Mouse (Mus musculus): ENCODE measurements around the gene Pcsk7. TPM values are rescaled to one million over a fixed set of nuclear protein-coding genes. Genes with fewer than 3 reads are reported as not detected.

Gene Pcsk7
- polyA plus RNA-seq, 1 experiment from 2014 or later = 24.5 TPM

GRCm38 (mm10) chr9:45954294-45955106 lies 48.2 kb downstream of the Pcsk7 start:
- Histone ChIP-seq H3K27me3 (no peaks in the 10 kb centered on the region), H3K36me3 (peaks cover 26% of the 10 kb centered on the region), H3K27ac (peak overlapping the region; percentile 92), H3K4me2 (peak overlapping the region; percentile 77), H3K9me3 (no peaks in the 10 kb centered on the region), H3K4me3 (peak overlapping the region; percentile 87), H3K9ac (peak overlapping the region; percentile 94), H3K4me1 (peaks cover 34% of the 10 kb centered on the region)
- peak; percentile 20; the same call in 1 of the 2 replicates for ATAC-seq (ENCODE audit: insufficient number of reproducible peaks, low FRiP score, low TSS enrichment, low read depth)
- WGBS = under 1% methylated on average over 63 of the region's 63 CpGs

GRCm38 (mm10) chr9:45955107-45955963 lies 49.0 kb downstream of the Pcsk7 start, which contains the start of gene Sidt2:
Gene Sidt2, minus strand, starts transcription at chr9:45955258.
- under 1% methylated on average over 48 of the region's 48 CpGs for WGBS
- H3K9ac ChIP-seq = peak within 1 kb of the TSS; percentile 94
- H3K4me2 ChIP-seq = peak within 1 kb of the TSS; percentile 77
- ATAC-seq (ENCODE audit: insufficient number of reproducible peaks, low FRiP score, low TSS enrichment, low read depth) = peak; percentile 91
- peaks cover 34% of the 10 kb centered on the region for H3K4me1 ChIP-seq
- peak within 1 kb of the TSS; percentile 92 for H3K27ac ChIP-seq
- H3K36me3 ChIP-seq = peaks cover 18% of the 10 kb centered on the region
- H3K27me3 ChIP-seq = no peaks in the 10 kb centered on the region
- H3K4me3 ChIP-seq = peak within 1 kb of the TSS; percentile 87
- no peaks in the 10 kb centered on the region for H3K9me3 ChIP-seq

- H3K27me3 ChIP-seq = no peaks in the 10 kb centered on the region
- peak overlapping the region; percentile 68 for H3K27ac ChIP-seq
- no peaks in the 10 kb centered on the region for H3K9me3 ChIP-seq
- H3K4me2 ChIP-seq = no peak overlapping the region
- peaks cover 22% of the 10 kb centered on the region for H3K36me3 ChIP-seq
- WGBS = 60% methylated on average over 7 of the region's 7 CpGs
- no peak overlapping the region for H3K9ac ChIP-seq
- no peak for ATAC-seq (ENCODE audit: insufficient number of reproducible peaks, low FRiP score, low TSS enrichment, low read depth)
- H3K4me3 ChIP-seq = no peak overlapping the region
- H3K4me1 ChIP-seq = peaks cover 29% of the 10 kb centered on the region
Observed at GRCm38 (mm10) chr9:45958023-45958670, 51.9 kb downstream of the Pcsk7 start.

GRCm38 (mm10) chr9:45958851-45959250 lies 52.6 kb downstream of the Pcsk7 start:
- Histone ChIP-seq H3K27me3 (no peaks in the 10 kb centered on the region), H3K36me3 (peaks cover 30% of the 10 kb centered on the region), H3K9me3 (no peaks in the 10 kb centered on the region), H3K4me3 (no peak overlapping the region), H3K4me2 (no peak overlapping the region), H3K9ac (no peak overlapping the region), H3K27ac (peak overlapping the region; percentile 68), H3K4me1 (peaks cover 22% of the 10 kb centered on the region)
- 52% methylated on average over 4 of the region's 4 CpGs for WGBS
- ATAC-seq (ENCODE audit: insufficient number of reproducible peaks, low FRiP score, low TSS enrichment, low read depth) = no peak

GRCm38 (mm10) chr9:45959661-45960060 lies 53.4 kb downstream of the Pcsk7 start:
- WGBS = 82% methylated on average over 7 of the region's 7 CpGs
- peaks cover 16% of the 10 kb centered on the region for H3K4me1 ChIP-seq
- H3K4me3 ChIP-seq = no peak overlapping the region
- no peak overlapping the region for H3K9ac ChIP-seq
- 0 out of 2 replicates have a peak overlapping the region, but pooled peaks have one; percentile 0 for H3K27ac ChIP-seq
- H3K36me3 ChIP-seq = peaks cover 37% of the 10 kb centered on the region
- no peak overlapping the region for H3K4me2 ChIP-seq
- H3K27me3 ChIP-seq = no peaks in the 10 kb centered on the region
- H3K9me3 ChIP-seq = no peaks in the 10 kb centered on the region
- ATAC-seq (ENCODE audit: insufficient number of reproducible peaks, low FRiP score, low TSS enrichment, low read depth) = no peak

- Histone ChIP-seq H3K27ac (peak overlapping the region; percentile 35; the same call in 1 of the 2 replicates), H3K36me3 (peaks cover 52% of the 10 kb centered on the region)
Observed at GRCm38 (mm10) chr9:45961855-45962254, 55.6 kb downstream of the Pcsk7 start.

GRCm38 (mm10) chr9:45963577-45963976 lies 57.3 kb downstream of the Pcsk7 start:
- no peak for ATAC-seq (ENCODE audit: insufficient number of reproducible peaks, low FRiP score, low TSS enrichment, low read depth)
- H3K4me1 ChIP-seq = peaks cover 2% of the 10 kb centered on the region; the same call in 1 of the 2 replicates
- 92% methylated on average over 6 of the region's 6 CpGs for WGBS

More at GRCm38 (mm10) chr9:45961855-45962254, 55.6 kb downstream of the Pcsk7 start:
- peaks cover 5% of the 10 kb centered on the region; the same call in 1 of the 2 replicates for H3K4me1 ChIP-seq
- no peak overlapping the region for H3K9ac ChIP-seq
- H3K4me2 ChIP-seq = no peak overlapping the region
- no peak overlapping the region for H3K4me3 ChIP-seq
- no peak for ATAC-seq (ENCODE audit: insufficient number of reproducible peaks, low FRiP score, low TSS enrichment, low read depth)
- WGBS = 79% methylated on average over 2 of the region's 2 CpGs
- H3K9me3 ChIP-seq = no peaks in the 10 kb centered on the region
- H3K27me3 ChIP-seq = no peaks in the 10 kb centered on the region

GRCm38 (mm10) chr9:45976884-45977283 lies 70.6 kb downstream of the Pcsk7 start:
- no peak overlapping the region for H3K9ac ChIP-seq
- peaks cover 10% of the 10 kb centered on the region for H3K4me1 ChIP-seq
- H3K9me3 ChIP-seq = no peaks in the 10 kb centered on the region
- no peaks in the 10 kb centered on the region for H3K27me3 ChIP-seq
- no peak for ATAC-seq (ENCODE audit: insufficient number of reproducible peaks, low FRiP score, low TSS enrichment, low read depth)
- no peak overlapping the region for H3K4me2 ChIP-seq
- 75% methylated on average over 2 of the region's 2 CpGs for WGBS
- H3K4me3 ChIP-seq = no peak overlapping the region
- H3K27ac ChIP-seq = no peak overlapping the region
- peaks cover 35% of the 10 kb centered on the region for H3K36me3 ChIP-seq

More at GRCm38 (mm10) chr9:45963577-45963976, 57.3 kb downstream of the Pcsk7 start:
- Histone ChIP-seq H3K4me3 (no peak overlapping the region), H3K9ac (no peak overlapping the region), H3K27me3 (no peaks in the 10 kb centered on the region), H3K9me3 (no peaks in the 10 kb centered on the region), H3K36me3 (peaks cover 64% of the 10 kb centered on the region), H3K4me2 (no peak overlapping the region), H3K27ac (no peak overlapping the region)

Small RNA genes within 50 kb of the gene (microRNA-seq; reads per million reads assigned to microRNA genes)
- not detected for gene Mir7087

Other genes with a start within 250 kb of the Pcsk7 start
- gene Cep164, start 77.8 kb upstream of the Pcsk7 start, polyA plus RNA-seq (2015; fragmentation: Nextera tagmentation; extraction: Ambion mirVana) = 28.8 and 30.3 TPM in 2 replicates
- gene Bace1, start 67.9 kb upstream of the Pcsk7 start, polyA plus RNA-seq (2015; fragmentation: Nextera tagmentation; extraction: Ambion mirVana) = 37.2 and 41.8 TPM in 2 replicates
- gene Rnf214, start 414 bp downstream of the Pcsk7 start, polyA plus RNA-seq (2015; fragmentation: Nextera tagmentation; extraction: Ambion mirVana) = 44.2 and 49.4 TPM in 2 replicates
- gene Tagln, start 29.6 kb downstream of the Pcsk7 start, polyA plus RNA-seq (2015; fragmentation: Nextera tagmentation; extraction: Ambion mirVana) = 26.6 and 33.1 TPM in 2 replicates
- 50.6 and 66.1 TPM in 2 replicates for gene Sidt2, start 48.8 kb downstream of the Pcsk7 start, polyA plus RNA-seq (2015; fragmentation: Nextera tagmentation; extraction: Ambion mirVana)
- 182 and 188 TPM in 2 replicates for gene Pafah1b2, start 106.2 kb downstream of the Pcsk7 start, polyA plus RNA-seq (2015; fragmentation: Nextera tagmentation; extraction: Ambion mirVana)
- 10.6 and 11.8 TPM in 2 replicates for gene Sik3, start 106.3 kb downstream of the Pcsk7 start, polyA plus RNA-seq (2015; fragmentation: Nextera tagmentation; extraction: Ambion mirVana)

Measured in limb, embryonic 15.5 days (tissue).